ENCODE assay signal across 21 mouse cellular contexts in the genomic region with DNA sequence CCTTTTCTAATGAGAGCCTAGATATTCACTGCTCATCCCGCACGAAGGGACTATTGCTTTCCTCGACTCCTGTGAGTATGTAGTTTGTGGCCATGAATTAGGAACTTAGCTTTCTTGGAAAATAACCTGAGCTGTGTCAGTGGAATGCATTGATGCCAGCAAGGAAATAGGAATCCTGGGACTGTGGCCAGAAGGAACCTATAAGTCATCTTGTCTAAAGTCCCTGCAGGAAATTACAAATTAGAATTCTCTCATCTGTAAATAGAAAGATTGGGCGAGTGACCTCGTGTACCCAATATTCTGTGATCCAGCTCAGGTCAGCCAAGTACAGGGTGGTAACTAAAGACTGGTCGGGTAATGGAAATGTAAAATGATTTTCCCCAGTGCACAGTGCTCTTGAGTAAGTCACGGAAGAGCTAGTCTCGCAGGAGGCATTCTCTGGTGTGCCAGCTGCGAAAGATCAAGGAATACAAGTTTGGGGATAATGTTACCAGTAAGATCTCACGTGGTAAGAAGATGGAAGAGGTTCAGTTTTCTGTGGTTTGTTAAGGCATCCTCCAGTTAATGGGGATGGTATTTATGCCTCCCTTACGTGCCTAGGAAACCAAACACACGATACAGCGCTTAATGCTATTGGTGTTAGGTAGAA. TPM values are rescaled to one million over a fixed set of nuclear protein-coding genes. Genes with fewer than 3 reads are reported as not detected.
DNase-seq lines count a peak whose midpoint lies in the region; ATAC-seq and TF ChIP-seq lines count a peak whose summit lies in the region.
"Had no signal": no experiment of that assay in that cellular context is flagged by ENCODE, and none has a peak within 500 bp of the region (broad histone marks: within the 10 kb centered on the region; RNA-seq: fewer than 3 reads in every experiment).

No protein-coding gene starts in this region.

- 70% methylated on average over 13 of the region's 13 CpGs for WGBS in heart, postnatal 0 days
- WGBS in kidney, postnatal 0 days, result 33% methylated on average over 13 of the region's 13 CpGs

- no peaks in the 10 kb centered on the region for H3K27me3 ChIP-seq in heart, postnatal 0 days (ENCODE audit: control insufficient read depth, insufficient read depth, low read length)
- H3K27me3 ChIP-seq in kidney, postnatal 0 days (ENCODE audit: insufficient read depth, low read length), result no peaks in the 10 kb centered on the region
- H3K27me3 ChIP-seq: CH12.LX; embryonic facial prominence, embryonic 12.5 days; intestine, embryonic 15.5 days; liver, embryonic 15.5 days; midbrain, embryonic 12.5 days had no signal

- H3K4me3 ChIP-seq in heart, postnatal 0 days (ENCODE audit: low read depth, low read length), result no peak overlapping the region
- no peak overlapping the region for H3K4me3 ChIP-seq in kidney, postnatal 0 days (replicated peaks; ENCODE audit: low read depth, low read length)
- H3K4me3 ChIP-seq: embryonic facial prominence, embryonic 12.5 days; forebrain, embryonic 10.5 days; intestine, embryonic 15.5 days; liver, embryonic 15.5 days; midbrain, embryonic 12.5 days had no signal

- intact Hi-C loops in heart, postnatal 36 days (cut with DNase I), result loop anchor here (10.0 kb wide), 1 partner anchor 519 kb away; no protein-coding TSS in a partner anchor

- no peak for TF ChIP-seq CTCF in heart, postnatal 0 days (IDR thresholded peaks at IDR 0.05; ENCODE audit: low read depth)
- TF ChIP-seq CTCF in kidney, postnatal 0 days (IDR thresholded peaks at IDR 0.05; ENCODE audit: low read depth), result no peak

- no peaks in the 10 kb centered on the region for H3K9me3 ChIP-seq in heart, postnatal 0 days (replicated peaks; ENCODE audit: control insufficient read depth, low read length)
- no peaks in the 10 kb centered on the region for H3K9me3 ChIP-seq in kidney, postnatal 0 days (replicated peaks; ENCODE audit: low read length)
- H3K9me3 ChIP-seq: embryonic facial prominence, embryonic 12.5 days; forebrain, embryonic 10.5 days; intestine, embryonic 15.5 days; liver, embryonic 15.5 days; midbrain, embryonic 12.5 days had no signal

- H3K36me3 ChIP-seq in heart, postnatal 0 days (replicated peaks; ENCODE audit: control insufficient read depth, insufficient read depth, low read length), result peaks cover 5% of the 10 kb centered on the region; the same call in 1 of the 2 replicates
- 0 out of 2 replicates have a peak, but pooled peaks cover 8% of the 10 kb centered on the region for H3K36me3 ChIP-seq in kidney, postnatal 0 days (ENCODE audit: insufficient read depth, low read length)

- peaks cover 21% of the 10 kb centered on the region; the same call in 1 of the 2 replicates for H3K4me1 ChIP-seq in heart, postnatal 0 days (ENCODE audit: control insufficient read depth, insufficient read depth)
- 0 out of 2 replicates have a peak, but pooled peaks cover 11% of the 10 kb centered on the region for H3K4me1 ChIP-seq in kidney, postnatal 0 days (replicated peaks; ENCODE audit: insufficient read depth, low read length)
- H3K4me1 ChIP-seq: embryonic facial prominence, embryonic 12.5 days; forebrain, embryonic 10.5 days; intestine, embryonic 15.5 days; midbrain, embryonic 12.5 days had no signal

- ATAC-seq in heart, postnatal 0 days (ENCODE audit: insufficient read depth, low read depth), result no peak
- no peak; the same call in 1 of the 2 replicates for ATAC-seq in kidney, postnatal 0 days (replicated peaks; ENCODE audit: low FRiP score, low read depth)
- no peak for ATAC-seq in megakaryocyte, adult 5-6 weeks (ENCODE audit: poor library complexity, severe bottlenecking)
- ATAC-seq: intestine, embryonic 15.5 days had no signal

- no peak overlapping the region for H3K9ac ChIP-seq in heart, postnatal 0 days (replicated peaks; ENCODE audit: low read depth, low read length)
- H3K9ac ChIP-seq in kidney, postnatal 0 days (ENCODE audit: low read depth, low read length), result no peak overlapping the region
- H3K9ac ChIP-seq: embryonic facial prominence, embryonic 12.5 days; hindbrain, embryonic 14.5 days; intestine, embryonic 15.5 days; liver, embryonic 15.5 days; midbrain, embryonic 12.5 days had no signal

- DNase-seq in heart, postnatal 0 days (ENCODE audit: low spot score), result no peak
- no peak for DNase-seq in heart, postnatal 36 days
- DNase-seq in 3134 (ENCODE audit: extremely low read depth, insufficient read length, low spot score) (peak; percentile 55), 3T3-L1 (ENCODE audit: low read depth, low spot score) (peak; percentile 93)
- peak; percentile 64 for DNase-seq in kidney, postnatal 0 days (ENCODE audit: low spot score)
- DNase-seq in thymus, postnatal 4 days, result no peak
- DNase-seq: adrenal gland, postnatal 10 days; cerebellum, adult 18-20 months; cerebellum, postnatal 36 days; gastrocnemius, postnatal 25 days; heart, postnatal 10 days; thymus, postnatal 36 days had no signal

- TF ChIP-seq EP300 in heart, postnatal 0 days (IDR thresholded peaks at IDR 0.05; ENCODE audit: low read depth), result no peak

- H3K27ac ChIP-seq in heart, postnatal 0 days (ENCODE audit: low read depth), result peak overlapping the region; percentile 11; the same call in 1 of the 2 replicates
- H3K27ac ChIP-seq in kidney, postnatal 0 days, result peak overlapping the region; percentile 51
- H3K27ac ChIP-seq: embryonic facial prominence, embryonic 12.5 days; forebrain, embryonic 10.5 days; hindbrain, embryonic 14.5 days; intestine, embryonic 15.5 days; liver, embryonic 15.5 days; macrophage; midbrain, embryonic 12.5 days had no signal

- H3K4me2 ChIP-seq in heart, postnatal 0 days (ENCODE audit: low read depth, low read length), result no peak overlapping the region
- H3K4me2 ChIP-seq in kidney, postnatal 0 days (ENCODE audit: low read length), result no peak overlapping the region
- H3K4me2 ChIP-seq: embryonic facial prominence, embryonic 12.5 days; hindbrain, embryonic 14.5 days; intestine, embryonic 15.5 days; liver, embryonic 15.5 days; midbrain, embryonic 12.5 days had no signal

RNA-seq across cellular contexts. Expression of gene Cdkn1b, which starts 23.7 kb away (rescaled TPM):
- total RNA-seq in heart, postnatal 0 days (2014; rRNA removed; ENCODE audit: low replicate concordance), result 42.9 and 65.1 TPM in 2 replicates
- 23.7 and 27.0 TPM in 2 replicates for polyA plus RNA-seq in heart, postnatal 0 days (2015; fragmentation: Nextera tagmentation; extraction: Ambion mirVana)
- total RNA-seq in heart, postnatal 36 days (2021), result 10 to 100 TPM; 50.9 to 53.6 TPM
- 25.1 and 25.9 TPM in 2 replicates for polyA plus RNA-seq in kidney, postnatal 0 days (2015; fragmentation: Nextera tagmentation; extraction: Ambion mirVana)
- total RNA-seq in megakaryocyte, adult 5-6 weeks (2015), result 44.0 and 52.2 TPM in 2 replicates
- total RNA-seq in megakaryocyte, adult 5-6 weeks (2017), result 92.3 and 104 TPM in 2 replicates

RNA-seq across cellular contexts. Expression of gene Apold1, which starts 37.6 kb away (rescaled TPM):
- 24.8 and 28.5 TPM in 2 replicates for total RNA-seq in heart, postnatal 0 days (2014; rRNA removed; ENCODE audit: low replicate concordance)
- 6.9 and 9.2 TPM in 2 replicates for polyA plus RNA-seq in heart, postnatal 0 days (2015; fragmentation: Nextera tagmentation; extraction: Ambion mirVana)
- total RNA-seq in heart, postnatal 36 days (2021), result 10 to 100 TPM in 1 of 2 experiments, 1 to 10 TPM in 1; 5.1 to 15.6 TPM
- 4.4 and 4.5 TPM in 2 replicates for polyA plus RNA-seq in kidney, postnatal 0 days (2015; fragmentation: Nextera tagmentation; extraction: Ambion mirVana)
- total RNA-seq in megakaryocyte, adult 5-6 weeks (2015), result 0.21 and 0.89 TPM in 2 replicates
- 0.40 and 0.49 TPM in 2 replicates for total RNA-seq in megakaryocyte, adult 5-6 weeks (2017)

RNA-seq across cellular contexts. Expression of gene Gpr19, which starts 45.5 kb away (rescaled TPM):
- 4.0 and 13.4 TPM in 2 replicates for total RNA-seq in heart, postnatal 0 days (2014; rRNA removed; ENCODE audit: low replicate concordance)
- polyA plus RNA-seq in heart, postnatal 0 days (2015; fragmentation: Nextera tagmentation; extraction: Ambion mirVana), result 7.6 and 9.4 TPM in 2 replicates
- 1 to 10 TPM; 4.4 to 5.2 TPM for total RNA-seq in heart, postnatal 36 days (2021)
- 11.1 and 12.1 TPM in 2 replicates for polyA plus RNA-seq in kidney, postnatal 0 days (2015; fragmentation: Nextera tagmentation; extraction: Ambion mirVana)
- total RNA-seq in megakaryocyte, adult 5-6 weeks (2015), result 7.4 and 9.8 TPM in 2 replicates
- 7.7 and 11.0 TPM in 2 replicates for total RNA-seq in megakaryocyte, adult 5-6 weeks (2017)

Comparison
In these comparisons a context has a peak if more than half of its experiments do, and no peak if none do; other contexts are left out.
1. DNase-seq: peak in 3134 (single experiment), 3T3-L1 (single experiment) and kidney, postnatal 0 days (single experiment); none in heart, postnatal 0 days (single experiment), heart, postnatal 36 days (0 of 2) and thymus, postnatal 4 days (single experiment).